ENCODE assay signal across 11 mouse cellular contexts in genomic region chr14:7842631-7843332, GRCm38 (mm10). TPM values are rescaled to one million over a fixed set of nuclear protein-coding genes. Genes with fewer than 3 reads are reported as not detected.
DNase-seq lines count a peak whose midpoint lies in the region; ATAC-seq and TF ChIP-seq lines count a peak whose summit lies in the region.
"Had no signal": no experiment of that assay in that cellular context is flagged by ENCODE, and none has a peak within 500 bp of the region (broad histone marks: within the 10 kb centered on the region; RNA-seq: fewer than 3 reads in every experiment).

No protein-coding gene starts in this region.

- no peaks in the 10 kb centered on the region for H3K9me3 ChIP-seq in neural tube, embryonic 15.5 days (replicated peaks)
- no peaks in the 10 kb centered on the region for H3K9me3 ChIP-seq in forebrain, embryonic 15.5 days
- H3K9me3 ChIP-seq: neural tube, embryonic 12.5 days had no signal

- no peaks in the 10 kb centered on the region for H3K27me3 ChIP-seq in kidney, adult 2 months (replicated peaks; ENCODE audit: control insufficient read depth, insufficient read depth, low read length)
- H3K27me3 ChIP-seq in neural tube, embryonic 15.5 days (replicated peaks), result no peaks in the 10 kb centered on the region
- H3K27me3 ChIP-seq in forebrain, embryonic 15.5 days, result no peaks in the 10 kb centered on the region
- H3K27me3 ChIP-seq: neural tube, embryonic 12.5 days had no signal

- H3K27ac ChIP-seq in embryonic fibroblast, embryonic 13.5 days (ENCODE audit: insufficient read depth, low read length), result peak overlapping the region; percentile 35; the same call in 1 of the 2 replicates
- H3K27ac ChIP-seq in kidney, adult 2 months (ENCODE audit: insufficient read depth, low read depth, low read length), result peak overlapping the region; percentile 41
- peak overlapping the region; percentile 45; the same call in 1 of the 2 replicates for H3K27ac ChIP-seq in neural tube, embryonic 15.5 days (replicated peaks)
- no peak overlapping the region for H3K27ac ChIP-seq in forebrain, embryonic 15.5 days (replicated peaks)
- H3K27ac ChIP-seq: neural tube, embryonic 12.5 days had no signal

- H3K36me3 ChIP-seq in kidney, adult 2 months (ENCODE audit: control insufficient read depth, insufficient read depth, low read length), result no peaks in the 10 kb centered on the region
- H3K36me3 ChIP-seq in neural tube, embryonic 15.5 days, result no peaks in the 10 kb centered on the region
- no peaks in the 10 kb centered on the region for H3K36me3 ChIP-seq in forebrain, embryonic 15.5 days
- H3K36me3 ChIP-seq: neural tube, embryonic 12.5 days had no signal

- WGBS in kidney, adult 2 months, result 22% methylated on average over 15 of the region's 15 CpGs
- 51% methylated on average over 15 of the region's 15 CpGs for WGBS in neural tube, embryonic 15.5 days
- WGBS in forebrain, embryonic 15.5 days, result 62% methylated on average over 15 of the region's 15 CpGs

- ATAC-seq in neural tube, embryonic 15.5 days (ENCODE audit: low FRiP score), result no peak
- no peak for ATAC-seq in forebrain, embryonic 15.5 days (replicated peaks)

- no peak for TF ChIP-seq CTCF in embryonic fibroblast, embryonic 13.5 days (IDR thresholded peaks at IDR 0.05; ENCODE audit: borderline replicate concordance, insufficient read depth, low read length)
- TF ChIP-seq CTCF in kidney, adult 2 months (conservative IDR thresholded peaks at IDR 0.05; ENCODE audit: insufficient read depth, insufficient read length, low read depth, low read length), result no peak

- H3K4me1 ChIP-seq in embryonic fibroblast, embryonic 13.5 days (ENCODE audit: control insufficient read depth, insufficient read depth, low read length), result peaks cover 29% of the 10 kb centered on the region
- H3K4me1 ChIP-seq in kidney, adult 2 months (ENCODE audit: control insufficient read depth, insufficient read depth, low read length), result peaks cover 43% of the 10 kb centered on the region
- peaks cover 18% of the 10 kb centered on the region for H3K4me1 ChIP-seq in neural tube, embryonic 15.5 days
- H3K4me1 ChIP-seq in forebrain, embryonic 15.5 days, result peaks cover 18% of the 10 kb centered on the region

- no peak for TF ChIP-seq POLR2A in embryonic fibroblast, embryonic 13.5 days (IDR thresholded peaks at IDR 0.05; ENCODE audit: low read depth, low read length)
- TF ChIP-seq POLR2A in kidney, adult 2 months (IDR thresholded peaks at IDR 0.05; ENCODE audit: low read depth, low read length), result no peak

- no peak overlapping the region for H3K4me3 ChIP-seq in embryonic fibroblast, embryonic 13.5 days (ENCODE audit: insufficient read depth, low read length)
- H3K4me3 ChIP-seq in kidney, adult 2 months (ENCODE audit: insufficient read depth, low read depth, low read length), result 0 out of 2 replicates have a peak overlapping the region, but pooled peaks have one; percentile 0
- H3K4me3 ChIP-seq in neural tube, embryonic 15.5 days (replicated peaks), result no peak overlapping the region
- H3K4me3 ChIP-seq in forebrain, embryonic 15.5 days, result no peak overlapping the region
- H3K4me3 ChIP-seq: neural tube, embryonic 12.5 days had no signal

- peak; percentile 34 for DNase-seq in left cerebral cortex, postnatal 4 days
- no peak for DNase-seq in left cerebral cortex, adult 11 months (ENCODE audit: low spot score)
- DNase-seq in kidney, adult 2 months, result peak; percentile 86
- DNase-seq in thymus, postnatal 4 days, result no peak
- DNase-seq in right cerebral cortex, postnatal 36 days (ENCODE audit: low spot score in 2 of 2), result no peak

- H3K4me2 ChIP-seq in neural tube, embryonic 15.5 days, result no peak overlapping the region
- no peak overlapping the region for H3K4me2 ChIP-seq in forebrain, embryonic 15.5 days (replicated peaks)
- H3K4me2 ChIP-seq: neural tube, embryonic 12.5 days had no signal

- H3K9ac ChIP-seq in neural tube, embryonic 15.5 days (replicated peaks), result no peak overlapping the region
- no peak overlapping the region for H3K9ac ChIP-seq in forebrain, embryonic 15.5 days (replicated peaks)
- H3K9ac ChIP-seq: neural tube, embryonic 12.5 days had no signal

- intact Hi-C loops in left cerebral cortex, postnatal 4 days (cut with DNase I), result no loop called here

RNA-seq across cellular contexts. Expression of gene Flnb, which starts 25.0 kb away (rescaled TPM):
- total RNA-seq in left cerebral cortex, postnatal 4 days (2021), result 10 to 100 TPM; 36.3 to 44.4 TPM
- polyA plus RNA-seq in embryonic fibroblast, embryonic 13.5 days (2011; ENCODE audit: insufficient read length, low read depth, missing spikeins), result 190 and 401 TPM in 2 replicates
- 37.2 and 41.2 TPM in 2 replicates for polyA plus RNA-seq in kidney, adult 2 months (2012; rRNA removed)
- 6.8 and 14.6 TPM in 2 replicates for polyA plus RNA-seq in neural tube, embryonic 15.5 days (2015; fragmentation: Nextera tagmentation; extraction: Ambion mirVana)
- polyA plus RNA-seq in forebrain, embryonic 15.5 days (2015; fragmentation: Nextera tagmentation; extraction: Ambion mirVana), result 8.6 and 9.6 TPM in 2 replicates

RNA-seq across cellular contexts. Expression of gene Gm26661, which starts 51.4 kb away (rescaled TPM):
- not detected for total RNA-seq in left cerebral cortex, postnatal 4 days (2021)
- not detected in 2 replicates for polyA plus RNA-seq in embryonic fibroblast, embryonic 13.5 days (2011; ENCODE audit: insufficient read length, low read depth, missing spikeins)
- polyA plus RNA-seq in kidney, adult 2 months (2012; rRNA removed), result not detected in 2 replicates
- not detected in 2 replicates for polyA plus RNA-seq in neural tube, embryonic 15.5 days (2015; fragmentation: Nextera tagmentation; extraction: Ambion mirVana)
- not detected in 2 replicates for polyA plus RNA-seq in forebrain, embryonic 15.5 days (2015; fragmentation: Nextera tagmentation; extraction: Ambion mirVana)
- total RNA-seq: heart, adult 18-20 months; left cerebral cortex, postnatal 14 days had no signal
- polyA plus RNA-seq: neural tube, embryonic 12.5 days had no signal

Comparison
In these comparisons a context has a peak if more than half of its experiments do, and no peak if none do; other contexts are left out.
1. DNase-seq: peak in left cerebral cortex, postnatal 4 days (single experiment) and kidney, adult 2 months (single experiment); none in left cerebral cortex, adult 11 months (single experiment), thymus, postnatal 4 days (single experiment) and right cerebral cortex, postnatal 36 days (0 of 2).